In genomic region chr11:97883918-97884600, GRCm38 (mm10) we compare ENCODE assay signal across 8 mouse cellular contexts. TPM values are rescaled to one million over a fixed set of nuclear protein-coding genes. Genes with fewer than 3 reads are reported as not detected.
A peak's percentile ranks its signal among the peaks of the same experiment; 100 is the strongest.
DNase-seq lines count a peak whose midpoint lies in the region; ATAC-seq lines count a peak whose summit lies in the region.

Fbxo47 (minus strand) TSS chr11:97884154.

- peak within 1 kb of the TSS; percentile 78 for H3K4me2 ChIP-seq in hindbrain, embryonic 15.5 days

- peak within 1 kb of the TSS; percentile 95 for H3K27ac ChIP-seq in hindbrain, embryonic 15.5 days (replicated peaks)

- DNase-seq in T-cell, adult 2 months (ENCODE audit: low spot score) = peak; percentile 96
- peak; percentile 97 for DNase-seq in cerebellum, postnatal 36 days
- peak; percentile 93 to 97 for DNase-seq in frontal cortex, postnatal 36 days (ENCODE audit: low spot score in 2 of 2)
- DNase-seq in left cerebral cortex, adult 11 months (ENCODE audit: low spot score) = peak; percentile 97
- DNase-seq in lung, postnatal 4 days = peak; percentile 97 to 98
- DNase-seq in retina, postnatal 7 days (ENCODE audit: low read depth, low spot score) = peak; percentile 95
- peak; percentile 80 for DNase-seq in urinary bladder, adult 2 months (ENCODE audit: low spot score)

- H3K27me3 ChIP-seq in hindbrain, embryonic 15.5 days = no peaks in the 10 kb centered on the region

- peak; percentile 97 for ATAC-seq in hindbrain, embryonic 15.5 days (ENCODE audit: low FRiP score, low read depth)

- H3K9me3 ChIP-seq in hindbrain, embryonic 15.5 days = no peaks in the 10 kb centered on the region

- no peaks in the 10 kb centered on the region for H3K36me3 ChIP-seq in hindbrain, embryonic 15.5 days

- 0% methylated on average over 37 of the region's 37 CpGs for WGBS in hindbrain, embryonic 15.5 days

- peak within 1 kb of the TSS; percentile 68 for H3K4me3 ChIP-seq in hindbrain, embryonic 15.5 days

- no peaks in the 10 kb centered on the region for H3K4me1 ChIP-seq in hindbrain, embryonic 15.5 days (replicated peaks)

- peak within 1 kb of the TSS; percentile 49 for H3K9ac ChIP-seq in hindbrain, embryonic 15.5 days

RNA-seq across cellular contexts. Expression of gene Fbxo47, which starts in this region (rescaled TPM):
- 0.60 and 0.69 TPM in 2 replicates for polyA plus RNA-seq in hindbrain, embryonic 15.5 days (2015; fragmentation: Nextera tagmentation; extraction: Ambion mirVana)
- 0.28 and 0.40 TPM in 2 replicates for polyA plus RNA-seq in urinary bladder, adult 2 months (2012; rRNA removed)

Comparison
In these comparisons a context has a peak if more than half of its experiments do, and no peak if none do; other contexts are left out.
1. Peak in every context shown above with its lines: DNase-seq, ATAC-seq, H3K4me3 ChIP-seq and H3K27ac ChIP-seq.
2. Peak in ATAC-seq, H3K4me3 ChIP-seq, H3K27ac ChIP-seq, H3K9ac ChIP-seq and H3K4me2 ChIP-seq in hindbrain, embryonic 15.5 days; RNA of the gene not detected or under 1 TPM.
3. Peak in DNase-seq in urinary bladder, adult 2 months; RNA of the gene not detected or under 1 TPM.